Mouse (Mus musculus) kidney, adult 8-10 months (tissue): Measurements from ENCODE around the gene Gm20219.
A peak's percentile ranks its signal among the peaks of the same experiment; 100 is the strongest.

Source experiments
- DNase-seq, 2 experiments: peaks; one replicate each; pipeline ENCODE4 v3.0.0; 2022

Gm20219 gene

GRCm38 (mm10) chr17:56554122-56554551 is at the start of gene Gm20219:
Gene Gm20219 (minus strand): TSS chr17:56554387.
- peak in 1 of 2 experiments; percentile 28 for DNase-seq

- DNase-seq = no peak
These were observed 49.8 kb upstream of the Gm20219 start for GRCm38 (mm10) chr17:56604070-56604380.

GRCm38 (mm10) chr17:56603186-56604069 is 49.2 kb upstream of the Gm20219 start:
- DNase-seq = no peak

- no peak for DNase-seq
These were observed 39.5 kb upstream of the Gm20219 start for GRCm38 (mm10) chr17:56593527-56594271.

GRCm38 (mm10) chr17:56592553-56592952 is 38.4 kb upstream of the Gm20219 start:
- no peak for DNase-seq

GRCm38 (mm10) chr17:56588921-56589320 is 34.7 kb upstream of the Gm20219 start:
- DNase-seq = no peak

GRCm38 (mm10) chr17:56587773-56588172 is 33.6 kb upstream of the Gm20219 start:
- DNase-seq = no peak

- peak in 1 of 2 experiments; percentile 54 for DNase-seq
These were observed 31.1 kb upstream of the Gm20219 start for GRCm38 (mm10) chr17:56585171-56585821.

GRCm38 (mm10) chr17:56584257-56585130 is 30.3 kb upstream of the Gm20219 start, which contains the start of the genes Safb2 and Safb:
Gene Safb2 (minus strand): TSS chr17:56584585.
Gene Safb (plus strand): TSS chr17:56584825.
- peak; percentile 98 to 99 for DNase-seq

GRCm38 (mm10) chr17:56583611-56584256 is 29.5 kb upstream of the Gm20219 start:
- DNase-seq = peak; percentile 38 to 51

- no peak for DNase-seq
These were observed 28.9 kb upstream of the Gm20219 start for GRCm38 (mm10) chr17:56583071-56583470.

GRCm38 (mm10) chr17:56572939-56573338 is 18.8 kb upstream of the Gm20219 start:
- no peak for DNase-seq

GRCm38 (mm10) chr17:56572154-56572553 is 18.0 kb upstream of the Gm20219 start:
- DNase-seq = peak in 1 of 2 experiments; percentile 23

- no peak for DNase-seq
These were observed 16.1 kb upstream of the Gm20219 start for GRCm38 (mm10) chr17:56570287-56570686.

GRCm38 (mm10) chr17:56567370-56567769 is 13.2 kb upstream of the Gm20219 start:
- DNase-seq = no peak

- no peak for DNase-seq
These were observed 12.7 kb upstream of the Gm20219 start for GRCm38 (mm10) chr17:56566918-56567317.

GRCm38 (mm10) chr17:56566293-56566692 is 12.1 kb upstream of the Gm20219 start:
- DNase-seq = no peak

- DNase-seq = no peak
These were observed 7.7 kb upstream of the Gm20219 start for GRCm38 (mm10) chr17:56561866-56562265.

GRCm38 (mm10) chr17:56560131-56560530 is 5.9 kb upstream of the Gm20219 start:
- no peak for DNase-seq

GRCm38 (mm10) chr17:56559386-56559785 is 5.2 kb upstream of the Gm20219 start:
- DNase-seq = no peak

- DNase-seq = peak in 1 of 2 experiments; percentile 59
These were observed 4.3 kb upstream of the Gm20219 start for GRCm38 (mm10) chr17:56558448-56558847.
